Mouse (Mus musculus): ENCODE data around the gene Calm3.

GRCm38 (mm10) chr7:16944808-16945315 lies 20.9 kb upstream of the Calm3 start:
- TF ChIP-seq CTCF (conservative IDR thresholded peaks at IDR 0.05; ENCODE audit: insufficient read depth, insufficient read length, low read depth, low read length) = no peak
- no peak for TF ChIP-seq POLR2A (IDR thresholded peaks at IDR 0.05; ENCODE audit: low read depth, low read length)
